Mouse (Mus musculus) hindlimb bud, embryonic 11.5 days (tissue): ENCODE data around the gene Knstrn.

Experiments used
- DNase-seq: peaks from one replicate; pipeline ENCODE4 v3.0.0-alpha.2; 2012; ENCODE audit warnings: low read depth, low spot score; ENCODE audit errors: extremely low spot score

The Knstrn gene

GRCm38 (mm10) chr2:118813981-118814836 is at the start of gene Knstrn:
Knstrn (plus strand) TSS chr2:118814003.
- peak; percentile 58 for DNase-seq

- no peak for DNase-seq
Measured at GRCm38 (mm10) chr2:118764094-118764831, 49.5 kb upstream of the Knstrn start.

- no peak for DNase-seq
Measured at GRCm38 (mm10) chr2:118764875-118765274, 48.9 kb upstream of the Knstrn start.

- DNase-seq, result no peak
Measured at GRCm38 (mm10) chr2:118766041-118767033, 47.5 kb upstream of the Knstrn start.

- no peak for DNase-seq
Measured at GRCm38 (mm10) chr2:118772158-118772874, 41.5 kb upstream of the Knstrn start, which contains the start of gene Phgr1. Phgr1 (plus strand) TSS chr2:118772769.

GRCm38 (mm10) chr2:118774536-118774935 is 39.3 kb upstream of the Knstrn start:
- DNase-seq, result no peak

GRCm38 (mm10) chr2:118775396-118775795 is 38.4 kb upstream of the Knstrn start:
- DNase-seq, result no peak

GRCm38 (mm10) chr2:118775846-118776245 is 38.0 kb upstream of the Knstrn start:
- no peak for DNase-seq

GRCm38 (mm10) chr2:118776295-118776694 is 37.5 kb upstream of the Knstrn start:
- DNase-seq, result no peak

GRCm38 (mm10) chr2:118778418-118778817 is 35.4 kb upstream of the Knstrn start:
- DNase-seq, result no peak

- DNase-seq, result no peak
Measured at GRCm38 (mm10) chr2:118779065-118779464, 34.7 kb upstream of the Knstrn start.

- peak; percentile 70 for DNase-seq
Measured at GRCm38 (mm10) chr2:118779504-118780480, 34.0 kb upstream of the Knstrn start, which contains the start of gene Disp2. Disp2 (plus strand) TSS chr2:118779719.

- no peak for DNase-seq
Measured at GRCm38 (mm10) chr2:118781115-118781514, 32.7 kb upstream of the Knstrn start.

GRCm38 (mm10) chr2:118782303-118782702 is 31.5 kb upstream of the Knstrn start:
- DNase-seq, result no peak

GRCm38 (mm10) chr2:118783093-118783492 is 30.7 kb upstream of the Knstrn start:
- no peak for DNase-seq

- no peak for DNase-seq
Measured at GRCm38 (mm10) chr2:118783663-118784062, 30.1 kb upstream of the Knstrn start.

GRCm38 (mm10) chr2:118786525-118786924 is 27.3 kb upstream of the Knstrn start:
- no peak for DNase-seq

GRCm38 (mm10) chr2:118789501-118789900 is 24.3 kb upstream of the Knstrn start:
- DNase-seq, result no peak

GRCm38 (mm10) chr2:118790221-118790550 is 23.6 kb upstream of the Knstrn start:
- DNase-seq, result no peak
